Mouse (Mus musculus) thymus, adult 2 months (tissue): Measurements from ENCODE around the gene Gm36210. TPM values are rescaled to one million over a fixed set of nuclear protein-coding genes. Genes with fewer than 3 reads are reported as not detected.

Experiments
- DNase-seq: peaks from one replicate; pipeline ENCODE4 v3.0.0; 2021
- H3K27ac ChIP-seq: fragments of 200-500 bp; 2 replicates; pipeline ENCODE4 v1.5.1; 2012; ENCODE audit warnings: low read length, control low read depth; ENCODE audit not compliant: control insufficient read depth, insufficient read depth
- H3K27me3 ChIP-seq: fragments of 200-500 bp; 2 replicates; pipeline ENCODE4 v1.6.1; 2012; ENCODE audit warnings: mild to moderate bottlenecking, low read length, moderate library complexity, mixed read lengths; ENCODE audit not compliant: control insufficient read depth, insufficient read depth
- H3K36me3 ChIP-seq: fragments of 200-500 bp; 2 replicates; pipeline ENCODE4 v1.6.1; 2012; ENCODE audit warnings: mild to moderate bottlenecking, low read length, moderate library complexity; ENCODE audit not compliant: control insufficient read depth, insufficient read depth
- H3K4me1 ChIP-seq: fragments of 200-500 bp; replicated peaks from 2 replicates; pipeline ENCODE4 v1.6.1; 2012; ENCODE audit warnings: low read length; ENCODE audit not compliant: control insufficient read depth, insufficient read depth
- H3K4me3 ChIP-seq: fragments of 200-500 bp; 2 replicates; pipeline ENCODE4 v1.5.1; 2012; ENCODE audit warnings: mild to moderate bottlenecking, low read length, control low read depth, moderate library complexity; ENCODE audit not compliant: control insufficient read depth, insufficient read depth
- CTCF ChIP-seq: fragments of 200-500 bp; IDR thresholded peaks from 2 replicates; pipeline ENCODE4 v1.5.1; 2012; ENCODE audit warnings: mild to moderate bottlenecking, control low read depth, low read length, moderate library complexity, borderline replicate concordance; ENCODE audit not compliant: control insufficient read depth, poor library complexity, insufficient read depth; ENCODE audit errors: extremely low read depth
- POLR2A ChIP-seq: fragments of 200-500 bp; IDR thresholded peaks from 2 replicates; pipeline ENCODE4 v1.6.1; 2012; ENCODE audit warnings: mild to moderate bottlenecking, low read length, control low read depth, moderate library complexity; ENCODE audit not compliant: control insufficient read depth, poor library complexity, insufficient read depth; ENCODE audit errors: extremely low read depth
- WGBS: fragments of 180-500 bp; shearing (Covaris S2); methylation state at CpG from one replicate; pipeline ENCODE4 v1.1.7; 2018; 5-methylcytosine and 5-hydroxymethylcytosine counted together
- polyA plus RNA-seq: library from polyadenylated mRNA; depleted of rRNA; stranded (reverse); fragments of >200 nt; gene quantifications from 2 replicates; pipeline ENCODE4 v1.2.3, GENCODE M21; 2012

The Gm36210 gene
- polyA plus RNA-seq, 1 experiment: 0.15 TPM

DNA sequence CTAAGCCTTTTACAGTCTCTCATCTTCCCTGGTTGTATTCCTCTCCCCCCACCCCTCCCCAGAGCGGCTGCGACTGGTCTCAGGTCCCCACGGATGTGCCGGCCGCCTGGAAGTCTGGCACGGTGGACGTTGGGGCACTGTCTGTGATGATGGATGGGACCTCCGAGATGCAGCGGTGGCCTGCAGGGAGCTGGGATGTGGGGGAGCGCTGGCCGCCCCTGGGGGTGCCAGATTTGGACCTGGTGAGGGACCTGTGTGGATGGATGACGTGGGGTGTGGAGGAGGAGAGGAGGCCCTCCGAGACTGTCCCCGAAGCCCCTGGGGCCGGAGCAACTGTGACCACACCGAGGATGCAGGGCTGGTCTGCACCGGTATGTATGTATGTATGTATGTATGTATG lies 22.0 kb upstream of the Gm36210 start:
- TF ChIP-seq POLR2A (no peak), CTCF (no peak)
- Histone ChIP-seq H3K36me3 (no peaks in the 10 kb centered on the region), H3K4me3 (no peak overlapping the region), H3K4me1 (0 out of 2 replicates have a peak, but pooled peaks cover 4% of the 10 kb centered on the region), H3K27me3 (peaks cover 11% of the 10 kb centered on the region), H3K27ac (no peak overlapping the region)
- 88% methylated on average over 17 of the region's 17 CpGs for WGBS
- DNase-seq: no peak

DNA sequence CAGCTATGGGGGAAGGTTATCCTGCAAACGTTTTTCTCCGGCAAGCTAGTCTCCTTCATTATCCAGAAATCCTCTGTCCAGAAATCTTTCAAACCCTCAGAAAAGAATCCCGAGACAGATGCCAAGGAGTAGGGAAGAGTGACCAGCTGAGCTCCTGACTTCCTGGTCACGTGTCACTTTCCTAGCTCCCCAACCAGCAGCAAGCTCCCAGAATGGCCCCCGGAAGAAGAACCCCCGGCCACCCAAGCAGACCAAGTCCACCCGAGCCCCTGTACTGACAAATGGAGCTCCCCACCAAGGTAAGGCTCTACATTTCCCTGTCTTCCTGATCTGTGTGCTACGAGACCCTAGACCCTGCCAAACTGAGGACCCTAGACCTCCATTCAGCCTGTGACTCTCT lies 21.4 kb upstream of the Gm36210 start:
- TF ChIP-seq CTCF (no peak), POLR2A (no peak)
- 72% methylated on average over 8 of the region's 8 CpGs for whole genome bisulfite sequencing
- H3K27me3 ChIP-seq: peaks cover 11% of the 10 kb centered on the region
- no peak overlapping the region for H3K27ac ChIP-seq
- H3K4me3 ChIP-seq: no peak overlapping the region
- H3K36me3 ChIP-seq: no peaks in the 10 kb centered on the region
- no peak for DNase-seq
- H3K4me1 ChIP-seq: peaks cover 10% of the 10 kb centered on the region

DNA sequence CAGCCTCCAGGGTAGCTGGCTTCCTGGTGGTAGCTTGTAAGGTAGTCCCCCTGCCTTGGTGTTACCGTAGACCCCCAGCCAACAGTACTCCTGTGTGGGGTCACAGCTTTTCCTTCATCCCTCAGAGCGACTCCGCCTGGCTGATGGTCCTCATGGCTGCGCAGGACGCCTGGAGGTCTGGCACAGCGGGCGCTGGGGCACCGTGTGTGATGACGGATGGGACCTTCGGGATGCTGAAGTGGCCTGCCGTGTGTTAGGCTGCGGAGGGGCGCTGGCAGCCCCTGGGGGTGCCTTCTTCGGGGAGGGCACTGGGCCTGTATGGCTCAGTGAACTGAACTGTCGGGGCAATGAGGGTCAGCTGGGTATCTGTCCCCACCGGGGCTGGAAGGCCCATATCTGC lies 20.5 kb upstream of the Gm36210 start:
- WGBS: 87% methylated on average over 16 of the region's 16 CpGs
- DNase-seq: no peak
- H3K4me1 ChIP-seq: peaks cover 14% of the 10 kb centered on the region
- H3K27me3 ChIP-seq: peaks cover 11% of the 10 kb centered on the region
- H3K27ac ChIP-seq: no peak overlapping the region
- TF ChIP-seq CTCF (no peak), POLR2A (no peak)
- H3K4me3 ChIP-seq: no peak overlapping the region
- no peaks in the 10 kb centered on the region for H3K36me3 ChIP-seq

DNA sequence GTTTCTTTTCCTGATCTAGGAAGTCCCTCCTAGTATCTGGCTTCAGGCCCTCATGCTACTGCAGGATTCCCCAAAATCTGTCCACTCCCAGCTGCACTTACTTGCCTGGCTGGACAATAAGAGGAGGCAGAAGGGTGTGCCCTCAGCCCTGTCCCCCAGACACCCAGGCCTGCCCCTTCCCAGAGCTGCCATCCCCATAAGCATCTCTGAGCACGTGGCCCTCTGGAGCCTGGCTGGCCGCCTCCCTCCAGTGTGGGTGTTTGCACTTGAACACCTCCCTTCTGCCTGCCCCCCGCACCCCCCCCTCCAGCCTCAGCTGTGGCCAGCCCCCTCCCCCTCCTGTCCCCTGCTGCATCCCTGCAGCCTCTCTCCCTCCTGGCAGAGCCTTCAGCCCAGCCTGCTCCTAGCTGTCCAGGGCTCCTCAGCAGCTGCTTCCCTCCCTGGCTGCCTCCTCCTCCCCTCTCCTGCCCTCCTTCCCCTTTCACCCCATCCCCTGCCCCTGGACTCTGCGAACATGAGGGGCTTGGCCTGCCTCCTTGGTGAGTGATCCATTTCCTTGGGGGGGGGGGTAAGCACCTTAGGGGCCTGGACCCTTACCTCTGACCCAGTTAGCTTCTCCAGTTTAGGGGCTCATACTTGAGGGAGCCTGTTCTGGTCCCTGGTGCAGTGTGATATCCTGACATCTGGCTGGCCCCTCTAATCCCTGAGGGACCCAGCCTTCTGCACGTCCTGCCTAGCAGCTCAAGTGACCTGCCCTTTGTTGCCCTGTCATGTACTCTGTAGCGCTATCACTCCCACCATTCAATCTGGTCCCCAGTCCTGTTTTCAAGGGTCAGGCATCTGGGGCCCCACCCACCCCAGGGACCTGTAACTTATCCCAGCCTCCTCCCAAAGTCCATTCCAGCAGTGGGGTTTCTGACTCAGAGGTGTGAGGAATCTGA lies 19.4 kb upstream of the Gm36210 start, which contains the start of gene Ssc5d:
Gene Ssc5d, plus strand, starts transcription at position 345 of the 941 bp plus-strand sequence.
- WGBS: 49% methylated on average over 6 of the region's 6 CpGs
- H3K27me3 ChIP-seq: peaks cover 11% of the 10 kb centered on the region
- H3K4me3 ChIP-seq: no peak within 1 kb of the TSS
- no peak within 1 kb of the TSS for H3K27ac ChIP-seq
- peaks cover 14% of the 10 kb centered on the region for H3K4me1 ChIP-seq
- TF ChIP-seq CTCF (no peak), POLR2A (no peak)
- no peak for DNase-seq
- H3K36me3 ChIP-seq: 0 out of 2 replicates have a peak, but pooled peaks cover under 1% of the 10 kb centered on the region

DNA sequence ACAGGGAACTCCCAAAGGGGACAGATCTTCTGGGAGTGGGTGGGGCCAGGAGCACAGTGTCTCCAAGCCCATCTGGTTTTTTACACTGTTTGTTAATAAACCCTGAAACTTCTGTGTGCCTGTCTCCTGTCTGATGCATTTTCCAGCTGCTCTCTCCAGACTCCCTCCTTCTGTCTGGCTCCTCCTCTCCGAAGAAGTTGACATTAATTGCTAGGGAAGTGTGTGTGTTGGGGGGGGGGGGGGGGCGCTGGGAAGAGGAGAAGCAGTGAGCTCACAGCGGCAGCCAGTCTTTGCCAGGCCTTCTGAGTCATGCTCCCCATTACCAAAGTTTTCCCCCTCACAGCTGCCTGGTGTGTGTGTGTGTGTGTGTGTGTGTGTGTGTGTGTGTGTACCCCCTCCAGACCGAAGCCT lies 18.6 kb upstream of the Gm36210 start:
- Histone ChIP-seq H3K27ac (no peak overlapping the region), H3K4me3 (no peak overlapping the region), H3K4me1 (peaks cover 14% of the 10 kb centered on the region), H3K36me3 (peaks cover 9% of the 10 kb centered on the region; the same call in 1 of the 2 replicates), H3K27me3 (peaks cover 11% of the 10 kb centered on the region)
- TF ChIP-seq POLR2A: no peak
- no peak for TF ChIP-seq CTCF
- DNase-seq: no peak
- WGBS: 14% methylated on average over 4 of the region's 4 CpGs

DNA sequence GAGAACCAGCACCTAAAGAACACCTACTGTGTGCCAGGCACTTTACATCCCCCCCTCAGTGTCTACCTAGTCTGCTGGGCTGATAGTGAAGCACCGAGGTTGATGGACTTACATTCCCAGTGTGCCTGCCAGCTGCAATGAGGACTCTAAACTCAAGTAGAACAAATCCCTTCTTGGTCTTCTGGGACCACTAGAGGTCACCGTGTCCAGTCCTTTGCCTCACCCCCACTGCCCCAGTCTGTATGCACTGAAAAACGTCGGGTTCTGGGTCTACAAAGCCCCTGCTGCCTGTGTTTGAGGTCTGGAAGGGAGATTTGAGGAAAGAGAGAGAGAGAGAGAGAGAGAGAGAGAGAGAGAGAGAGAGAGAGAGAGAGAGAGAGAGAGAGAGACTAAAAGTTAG lies 18.2 kb upstream of the Gm36210 start:
- Histone ChIP-seq H3K4me3 (no peak overlapping the region), H3K4me1 (peaks cover 14% of the 10 kb centered on the region), H3K36me3 (peaks cover 12% of the 10 kb centered on the region), H3K27ac (no peak overlapping the region), H3K27me3 (peaks cover 11% of the 10 kb centered on the region)
- WGBS: 6% methylated on average over 4 of the region's 4 CpGs
- no peak for DNase-seq
- no peak for TF ChIP-seq CTCF
